Mouse (Mus musculus) heart, adult 2 months (tissue): Measurements from ENCODE around the gene Tmem91. TPM values are rescaled to one million over a fixed set of nuclear protein-coding genes. Genes with fewer than 3 reads are reported as not detected.

Experiments
- DNase-seq, 2 experiments: peaks; one replicate each; pipeline ENCODE4 v3.0.0; 2021
- H3K27ac ChIP-seq: fragments of 200-600 bp; 2 replicates; pipeline ENCODE4 v1.8.1; 2022
- H3K27me3 ChIP-seq: fragments of 200-500 bp; 2 replicates; pipeline ENCODE4 v1.6.1; 2012; ENCODE audit warnings: mild to moderate bottlenecking, low read length, inconsistent platforms, mixed read lengths; ENCODE audit not compliant: control insufficient read depth, insufficient read depth
- H3K36me3 ChIP-seq: fragments of 200-500 bp; 2 replicates; pipeline ENCODE4 v1.6.1; 2012; ENCODE audit warnings: low read length, inconsistent platforms; ENCODE audit not compliant: control insufficient read depth, insufficient read depth
- H3K4me1 ChIP-seq: fragments of 200-500 bp; 2 replicates; pipeline ENCODE4 v1.6.1; 2011; ENCODE audit warnings: low read length; ENCODE audit not compliant: control insufficient read depth, insufficient read depth
- H3K4me3 ChIP-seq: fragments of 200-600 bp; 2 replicates; pipeline ENCODE4 v1.8.1; 2022
- H3K79me2 ChIP-seq: fragments of 200-500 bp; replicated peaks from 2 replicates; pipeline ENCODE4 v1.6.1; 2012; ENCODE audit warnings: mild to moderate bottlenecking, inconsistent platforms, low read length, moderate library complexity, mixed read lengths; ENCODE audit not compliant: control insufficient read depth, insufficient read depth
- H3K9ac ChIP-seq: fragments of 200-500 bp; 2 replicates; pipeline ENCODE4 v1.6.1; 2012; ENCODE audit warnings: low read depth, mild to moderate bottlenecking, control low read depth, inconsistent platforms, low read length, mixed read lengths
- CTCF ChIP-seq: fragments of 200-600 bp; IDR thresholded peaks from 2 replicates; pipeline ENCODE4 v1.8.1; 2022; ENCODE audit warnings: antibody characterized with exemption, mild to moderate bottlenecking, moderate library complexity
- EP300 ChIP-seq: fragments of 200-500 bp; IDR thresholded peaks from 2 replicates; pipeline ENCODE4 v1.6.1; 2011; ENCODE audit warnings: low read depth, low read length, control low read depth; ENCODE audit not compliant: insufficient read depth
- POLR2A ChIP-seq: fragments of 200-500 bp; IDR thresholded peaks from 2 replicates; pipeline ENCODE4 v1.6.1; 2011; ENCODE audit warnings: mild to moderate bottlenecking, low read depth, low read length, control low read depth; ENCODE audit not compliant: insufficient read depth
- WGBS: fragments of 180-500 bp; shearing (Covaris S2); methylation state at CpG from one replicate; pipeline ENCODE4 v1.1.7; 2018; 5-methylcytosine and 5-hydroxymethylcytosine counted together
- intact Hi-C: fragments of 180-260 bp; cut with DNase I; formaldehyde crosslinking; loops from one replicate; pipeline ENCODE4 v1.15.1; 2025
- polyA plus RNA-seq: library from polyadenylated mRNA; depleted of rRNA; stranded (reverse); fragments of >200 nt; gene quantifications from 2 replicates; pipeline ENCODE4 v1.2.3, GENCODE M21; 2012
- total RNA-seq, 2 experiments: library from RNA; stranded (reverse); gene quantifications; 2 replicates each; pipeline ENCODE4 v1.2.3; 2021

Gene Tmem91
- total and polyA plus RNA-seq, 3 experiments, result not detected

- Histone ChIP-seq H3K27ac (peak overlapping the region; percentile 91), H3K4me1 (peaks cover 2% of the 10 kb centered on the region; the same call in 1 of the 2 replicates), H3K27me3 (no peaks in the 10 kb centered on the region), H3K79me2 (no peaks in the 10 kb centered on the region), H3K9ac (peak overlapping the region; percentile 28; the same call in 1 of the 2 replicates), H3K36me3 (no peaks in the 10 kb centered on the region), H3K4me3 (peak overlapping the region; percentile 64; the same call in 1 of the 2 replicates)
- WGBS, result 79% methylated on average over 21 of the region's 21 CpGs
- TF ChIP-seq EP300 (no peak), CTCF (no peak), POLR2A (no peak)
- no peak for DNase-seq
- intact Hi-C loops, result loop anchor here (2.0 to 5.0 kb wide), 3 partner anchors 35 to 121 kb away; partner anchors contain the start of gene Hnrnpul1
Observed at GRCm38 (mm10) chr7:25685926-25686470, 11.0 kb upstream of the Tmem91 start.

DNA sequence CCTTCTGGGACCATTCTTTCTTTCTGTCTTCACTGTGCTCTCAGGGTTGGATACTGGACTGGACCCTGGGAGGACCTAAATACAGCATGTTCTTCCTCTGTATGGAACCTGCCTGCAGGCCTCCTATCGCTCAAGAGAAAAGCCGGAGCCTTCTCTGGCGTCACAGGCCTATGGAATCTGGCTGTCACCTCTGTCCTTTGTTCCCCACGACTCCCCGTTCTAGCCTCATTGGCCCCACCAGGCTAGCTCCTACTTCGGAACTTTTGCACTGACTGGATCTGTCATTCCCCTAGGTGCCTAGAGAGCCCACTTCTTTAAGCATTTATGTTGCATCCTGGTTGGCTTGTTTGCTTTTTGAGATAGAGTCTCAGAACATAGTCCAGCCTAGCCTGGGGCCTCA lies 9.7 kb upstream of the Tmem91 start:
- intact Hi-C loops, result loop anchor here (5.0 kb wide), 1 partner anchor 123 kb away; no protein-coding TSS in a partner anchor
- Histone ChIP-seq H3K9ac (no peak overlapping the region), H3K4me1 (peaks cover 2% of the 10 kb centered on the region; the same call in 1 of the 2 replicates), H3K36me3 (no peaks in the 10 kb centered on the region), H3K79me2 (no peaks in the 10 kb centered on the region), H3K4me3 (no peak overlapping the region), H3K27me3 (no peaks in the 10 kb centered on the region), H3K27ac (no peak overlapping the region)
- no peak for DNase-seq
- TF ChIP-seq POLR2A (no peak), EP300 (no peak), CTCF (no peak)
- 92% methylated on average over 6 of the region's 6 CpGs for WGBS

GRCm38 (mm10) chr7:25683474-25684180 lies 8.7 kb upstream of the Tmem91 start:
- H3K4me1 ChIP-seq, result peaks cover 2% of the 10 kb centered on the region; the same call in 1 of the 2 replicates
- DNase-seq, result peak in 1 of 2 experiments; percentile 54
- intact Hi-C loops, result no loop called here
- no peak overlapping the region for H3K9ac ChIP-seq
- no peak overlapping the region for H3K27ac ChIP-seq
- 49% methylated on average over 7 of the region's 7 CpGs for WGBS
- TF ChIP-seq CTCF (no peak), EP300 (no peak), POLR2A (0 out of 2 replicates have a peak, but pooled peaks have one; percentile 24)
- no peaks in the 10 kb centered on the region for H3K36me3 ChIP-seq
- no peak overlapping the region for H3K4me3 ChIP-seq
- H3K27me3 ChIP-seq, result no peaks in the 10 kb centered on the region
- H3K79me2 ChIP-seq, result no peaks in the 10 kb centered on the region

DNA sequence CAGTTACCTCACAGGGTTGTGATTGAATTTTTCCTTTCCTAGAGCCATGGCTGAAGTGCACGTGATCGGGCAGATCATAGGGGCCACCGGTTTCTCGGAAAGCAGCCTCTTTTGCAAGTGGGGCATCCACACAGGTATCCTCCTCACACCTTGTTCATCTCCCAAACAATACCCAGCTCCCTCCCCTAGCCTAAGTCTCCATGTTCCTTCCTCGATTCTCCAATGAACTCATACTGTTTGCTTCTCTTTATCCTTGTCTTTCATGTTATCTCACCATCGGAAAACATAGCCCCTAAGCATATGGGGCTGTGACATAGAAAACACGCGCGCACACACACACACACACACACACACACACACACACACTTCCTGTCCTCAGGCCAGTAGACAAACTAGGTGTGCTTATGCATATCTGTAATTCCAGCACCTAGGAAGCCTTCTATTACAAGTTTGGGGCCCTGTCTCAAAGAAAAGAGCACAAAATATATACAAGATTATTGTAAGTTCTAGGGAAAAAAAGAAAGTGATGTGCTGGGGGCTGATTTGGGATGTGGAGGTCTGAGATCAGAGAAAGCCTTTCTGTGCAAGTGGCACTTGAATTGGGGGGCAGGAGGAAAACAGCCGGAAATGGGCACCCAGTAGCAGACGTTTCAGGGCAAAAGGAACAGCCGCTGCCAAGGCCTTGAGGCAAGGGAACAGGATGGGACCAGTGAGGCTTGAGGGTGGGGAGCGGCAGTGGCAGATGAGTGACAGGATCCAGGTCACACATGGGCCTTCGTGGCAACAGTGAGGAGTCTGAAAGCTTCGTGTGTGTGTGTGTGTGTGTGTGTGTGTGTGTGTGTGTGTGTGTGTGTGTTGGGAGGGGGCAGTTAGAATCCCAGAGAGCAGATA lies 6.6 kb upstream of the Tmem91 start:
- H3K27me3 ChIP-seq, result no peaks in the 10 kb centered on the region
- H3K4me3 ChIP-seq, result no peak overlapping the region; the same call in 1 of the 2 replicates
- H3K9ac ChIP-seq, result no peak overlapping the region
- 50% methylated on average over 15 of the region's 15 CpGs for WGBS
- H3K27ac ChIP-seq, result peak overlapping the region; percentile 96
- H3K4me1 ChIP-seq, result peaks cover 2% of the 10 kb centered on the region; the same call in 1 of the 2 replicates
- intact Hi-C loops, result no loop called here
- no peaks in the 10 kb centered on the region for H3K79me2 ChIP-seq
- H3K36me3 ChIP-seq, result no peaks in the 10 kb centered on the region
- no peak for TF ChIP-seq EP300
- no peak for TF ChIP-seq CTCF
- no peak for TF ChIP-seq POLR2A
- DNase-seq, result no peak

DNA sequence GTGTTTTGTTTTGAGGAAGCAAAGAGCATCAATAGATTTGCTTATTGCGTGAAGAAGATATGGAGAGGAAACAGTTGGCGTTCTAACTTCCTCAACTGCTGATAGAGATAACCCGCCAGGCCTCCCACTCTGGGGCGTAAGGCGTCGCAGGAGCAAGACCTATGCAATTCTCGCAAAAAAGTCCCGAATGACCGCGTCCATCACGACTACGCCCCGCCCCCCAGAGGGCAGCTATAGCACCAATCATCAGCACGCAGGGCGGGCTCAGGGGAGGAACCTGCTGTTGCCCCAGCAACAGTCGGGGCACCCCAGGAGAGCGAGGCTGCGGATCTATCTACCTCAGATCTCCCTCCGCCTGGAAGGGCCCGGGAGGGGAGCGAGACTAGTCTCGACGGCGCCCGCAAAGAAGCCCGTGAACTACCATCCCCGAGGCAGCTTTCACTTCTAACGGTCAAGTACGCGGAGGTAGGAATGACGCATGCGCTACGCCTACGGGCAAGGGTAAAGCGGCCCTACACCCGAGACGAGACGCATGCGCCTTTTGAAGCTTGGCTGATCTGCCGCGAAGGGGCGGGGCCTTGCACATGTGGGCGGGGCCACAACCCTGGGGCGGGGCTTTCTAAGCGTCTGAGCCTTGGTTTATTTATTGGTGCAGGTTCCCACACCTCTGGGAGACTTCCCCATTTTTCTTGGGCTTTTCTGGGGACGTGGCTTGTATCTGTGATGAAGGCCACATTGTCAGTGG lies 5.7 kb upstream of the Tmem91 start, which contains the start of gene B9d2:
B9d2 (plus strand) TSS at position 267 of the 745 bp plus-strand sequence.
- H3K79me2 ChIP-seq, result no peaks in the 10 kb centered on the region
- TF ChIP-seq CTCF (no peak), EP300 (0 out of 2 replicates have a peak, but pooled peaks have one; percentile 49), POLR2A (peak; percentile 71)
- WGBS, result under 1% methylated on average over 46 of the region's 46 CpGs
- no peaks in the 10 kb centered on the region for H3K36me3 ChIP-seq
- peak within 1 kb of the TSS; percentile 84 for H3K9ac ChIP-seq
- H3K4me1 ChIP-seq, result peaks cover 2% of the 10 kb centered on the region; the same call in 1 of the 2 replicates
- peak within 1 kb of the TSS; percentile 96 for H3K27ac ChIP-seq
- intact Hi-C loops, result no loop called here
- peak; percentile 97 for DNase-seq
- H3K4me3 ChIP-seq, result peak within 1 kb of the TSS; percentile 88
- no peaks in the 10 kb centered on the region for H3K27me3 ChIP-seq
